Mouse (Mus musculus): ENCODE measurements around the gene Zfp365.

Zfp365 gene

DNA sequence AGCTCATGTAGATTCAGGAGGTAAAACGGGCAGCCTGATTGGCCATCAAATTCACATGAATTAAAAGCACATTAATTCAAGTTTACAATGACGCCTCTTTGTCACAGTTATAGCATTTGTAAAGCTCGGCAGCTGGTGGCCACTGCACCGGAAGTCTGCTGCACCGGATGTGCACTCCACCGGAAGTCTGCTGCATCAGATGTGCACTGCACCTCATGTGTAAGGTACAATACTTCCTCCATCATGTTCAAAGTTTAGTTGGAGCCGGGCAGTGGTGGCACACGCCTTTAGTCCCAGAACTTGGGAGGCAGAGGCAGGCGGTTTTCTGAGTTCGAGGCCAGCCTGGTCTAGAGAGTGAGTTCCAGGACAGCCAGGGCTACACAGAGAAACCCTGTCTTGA lies 70.9 kb downstream of the Zfp365 start:
- DNase-seq (ENCODE audit: low spot score in 2 of 2), result no peak

GRCm38 (mm10) chr10:67840735-67841134 lies 71.7 kb downstream of the Zfp365 start:
- no peak for DNase-seq (ENCODE audit: low spot score in 2 of 2)

- no peak for DNase-seq (ENCODE audit: low spot score in 2 of 2)
Measured at GRCm38 (mm10) chr10:67839156-67839555, 73.3 kb downstream of the Zfp365 start.

GRCm38 (mm10) chr10:67836426-67836825 lies 76.0 kb downstream of the Zfp365 start:
- no peak for DNase-seq (ENCODE audit: low spot score in 2 of 2)
